Mouse (Mus musculus): ENCODE measurements at regions not wholly inside any gene's neighbourhood (a gene's known extent, or its start where the extent isn't known, plus 50 kb on each side); places are given as distances from the start of the nearest gene placed in this dataset.

DNA sequence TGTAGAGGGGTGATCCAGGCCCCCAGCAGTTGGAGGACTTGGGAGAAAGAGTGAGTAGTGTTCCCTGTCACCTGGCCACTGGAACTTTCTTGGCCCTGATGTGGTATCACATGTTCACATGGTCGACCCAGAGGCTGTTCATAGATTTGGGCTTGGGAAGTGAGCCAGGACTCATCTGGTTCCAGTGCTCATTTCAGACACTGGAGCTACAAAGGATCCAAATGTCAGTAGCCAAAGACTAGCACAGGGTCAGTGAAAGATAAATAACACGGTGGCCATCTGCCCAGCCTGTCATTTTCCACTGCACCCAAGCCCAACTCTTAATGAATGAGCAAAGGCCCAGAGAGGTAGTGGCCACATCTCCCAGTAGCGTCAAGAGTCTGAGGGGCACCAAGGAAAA is 59.1 kb upstream of the Aldh1b1 start:
- Histone ChIP-seq H3K79me3 (ENCODE audit: low read depth) (no peaks in the 10 kb centered on the region), H3ac (ENCODE audit: control insufficient read depth, insufficient read length, low read depth) (no peak overlapping the region), H3K4me3 (ENCODE audit: insufficient read depth, poor library complexity, severe bottlenecking) (no peak overlapping the region), H3K27me3 (ENCODE audit: control insufficient read depth, insufficient read depth, insufficient read length) (peaks cover 71% of the 10 kb centered on the region), H3K79me2 (ENCODE audit: control insufficient read depth, insufficient read depth) (no peaks in the 10 kb centered on the region), H3K36me3 (ENCODE audit: control insufficient read depth, insufficient read depth) (no peaks in the 10 kb centered on the region)
- TF ChIP-seq CTCF (IDR thresholded peaks at IDR 0.05; ENCODE audit: control insufficient read depth, insufficient read depth, insufficient read length), result no peak
- TF ChIP-seq MAX (IDR thresholded peaks at IDR 0.05), result no peak
- TF ChIP-seq USF1 (IDR thresholded peaks at IDR 0.05; ENCODE audit: low read depth), result no peak

DNA sequence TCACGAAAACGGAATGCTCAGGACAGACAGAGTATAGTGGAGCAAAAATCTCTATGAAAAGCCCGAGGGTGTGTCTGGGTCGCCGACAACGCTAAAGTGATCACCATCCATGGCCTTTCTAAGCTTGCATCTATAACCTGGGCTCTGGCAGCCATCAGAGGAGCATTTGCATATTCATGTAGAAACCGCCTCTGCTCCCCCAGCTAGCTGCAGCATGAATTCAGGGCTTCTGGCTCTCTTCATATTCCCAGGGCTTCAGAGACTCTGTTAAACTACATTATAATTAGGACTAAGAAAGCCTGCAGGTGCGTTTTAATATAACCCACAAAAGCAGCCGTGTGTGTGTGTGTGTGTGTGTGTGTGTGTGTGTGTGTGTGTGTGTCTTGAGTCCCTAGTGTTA is 59.7 kb upstream of the Aldh1b1 start:
- no peak overlapping the region for H3ac ChIP-seq (ENCODE audit: control insufficient read depth, insufficient read length, low read depth)
- no peaks in the 10 kb centered on the region for H3K36me3 ChIP-seq (ENCODE audit: control insufficient read depth, insufficient read depth)
- no peaks in the 10 kb centered on the region for H3K79me2 ChIP-seq (ENCODE audit: control insufficient read depth, insufficient read depth)
- H3K4me3 ChIP-seq (ENCODE audit: insufficient read depth, poor library complexity, severe bottlenecking), result no peak overlapping the region
- peaks cover 71% of the 10 kb centered on the region for H3K27me3 ChIP-seq (ENCODE audit: control insufficient read depth, insufficient read depth, insufficient read length)
- TF ChIP-seq MAX (IDR thresholded peaks at IDR 0.05), result no peak
- H3K79me3 ChIP-seq (ENCODE audit: low read depth), result no peaks in the 10 kb centered on the region

DNA sequence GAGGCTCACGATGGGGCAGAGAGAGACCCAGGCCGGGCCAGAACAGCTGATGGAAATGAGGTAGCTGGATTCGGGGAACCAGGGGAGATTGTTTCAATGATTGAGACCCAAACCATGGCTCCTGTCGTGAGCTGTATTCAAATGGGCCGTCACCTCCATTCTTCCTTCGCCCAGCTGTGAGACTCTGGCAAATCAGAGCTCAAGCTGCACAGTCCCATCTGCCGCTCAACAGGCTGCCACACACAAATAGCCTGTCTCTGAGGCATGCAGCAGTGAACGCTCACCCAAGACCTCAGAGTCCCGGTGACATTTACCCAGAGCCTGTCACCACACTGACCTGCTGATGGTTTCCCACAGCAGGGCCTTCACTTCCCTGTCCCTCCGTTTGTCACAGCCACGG is 60.1 kb upstream of the Aldh1b1 start:
- Histone ChIP-seq H3K4me3 (ENCODE audit: insufficient read depth, poor library complexity, severe bottlenecking) (no peak overlapping the region), H3K27me3 (ENCODE audit: control insufficient read depth, insufficient read depth, insufficient read length) (peaks cover 71% of the 10 kb centered on the region), H3K36me3 (ENCODE audit: control insufficient read depth, insufficient read depth) (no peaks in the 10 kb centered on the region), H3K79me3 (ENCODE audit: low read depth) (no peaks in the 10 kb centered on the region), H3ac (ENCODE audit: control insufficient read depth, insufficient read length, low read depth) (no peak overlapping the region), H3K79me2 (ENCODE audit: control insufficient read depth, insufficient read depth) (no peaks in the 10 kb centered on the region)
- TF ChIP-seq CEBPB (IDR thresholded peaks at IDR 0.05; ENCODE audit: low read depth) (no peak), MYOG (IDR thresholded peaks at IDR 0.05; ENCODE audit: control insufficient read depth, extremely low read depth, insufficient read length) (no peak), USF1 (IDR thresholded peaks at IDR 0.05; ENCODE audit: low read depth) (no peak), FOSL1 (IDR thresholded peaks at IDR 0.05; ENCODE audit: insufficient read depth, low read length, poor library complexity, severe bottlenecking) (no peak), CTCF (IDR thresholded peaks at IDR 0.05; ENCODE audit: control insufficient read depth, insufficient read depth, insufficient read length) (no peak), MYOD1 (IDR thresholded peaks at IDR 0.05; ENCODE audit: control insufficient read depth, insufficient read length, low read depth) (no peak), MAX (IDR thresholded peaks at IDR 0.05) (no peak)

DNA sequence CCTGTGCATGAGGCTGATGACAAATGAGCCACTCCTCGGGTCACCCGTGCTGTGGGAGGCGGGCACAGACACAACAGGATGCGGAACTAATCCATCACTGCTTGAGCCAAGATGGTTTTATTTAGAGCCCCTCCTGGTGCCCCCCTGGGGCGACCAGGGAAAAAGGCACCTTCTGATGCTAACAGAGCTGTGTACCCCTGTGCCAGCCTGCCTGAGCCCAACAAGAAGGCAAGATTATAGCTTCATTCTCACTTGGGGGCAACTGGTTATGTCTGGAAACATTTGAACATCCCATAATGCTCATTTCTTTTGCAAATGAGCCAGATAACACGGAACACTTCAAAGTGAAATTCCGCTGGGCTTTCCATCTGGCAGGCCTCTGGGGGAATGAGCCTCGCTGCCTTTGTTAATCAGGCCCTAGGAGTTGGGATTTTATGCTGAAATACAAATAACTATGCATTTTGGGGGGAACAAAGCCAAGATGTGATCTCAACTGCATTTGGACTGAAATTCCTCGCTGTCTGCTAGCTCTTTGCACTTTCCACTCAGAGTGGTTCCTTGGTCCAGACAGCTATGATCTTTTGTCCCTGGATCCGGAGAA is 62.5 kb upstream of the Aldh1b1 start:
- Histone ChIP-seq H3K4me3 (ENCODE audit: insufficient read depth, poor library complexity, severe bottlenecking) (no peak overlapping the region), H3K79me3 (ENCODE audit: low read depth) (no peaks in the 10 kb centered on the region), H3ac (ENCODE audit: control insufficient read depth, insufficient read length, low read depth) (no peak overlapping the region), H3K79me2 (ENCODE audit: control insufficient read depth, insufficient read depth) (no peaks in the 10 kb centered on the region), H3K27me3 (ENCODE audit: control insufficient read depth, insufficient read depth, insufficient read length) (peaks cover 54% of the 10 kb centered on the region), H3K36me3 (ENCODE audit: control insufficient read depth, insufficient read depth) (no peaks in the 10 kb centered on the region)
- TF ChIP-seq FOSL1 (IDR thresholded peaks at IDR 0.05; ENCODE audit: insufficient read depth, low read length, poor library complexity, severe bottlenecking), result no peak

DNA sequence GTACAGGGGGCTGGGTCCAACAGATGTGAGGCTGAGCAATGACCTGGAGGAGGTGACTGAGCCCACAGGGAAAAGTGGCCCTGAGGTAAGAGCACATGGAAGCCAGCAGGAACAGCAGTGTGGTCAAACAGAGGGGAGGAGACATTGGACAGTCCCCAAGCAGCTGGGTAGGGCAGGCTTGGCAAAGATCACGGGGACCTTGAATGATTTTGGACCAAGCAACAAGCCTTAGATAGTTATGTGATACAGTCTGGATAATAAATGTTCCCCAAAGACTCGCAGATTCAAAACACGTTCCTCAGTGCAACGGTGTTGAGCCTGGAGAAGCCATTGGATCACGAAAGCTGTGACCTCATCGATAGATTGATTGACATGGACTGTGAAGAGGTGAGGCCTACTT is 64.8 kb upstream of the Aldh1b1 start:
- no peak overlapping the region for H3ac ChIP-seq (ENCODE audit: control insufficient read depth, insufficient read length, low read depth)
- peaks cover 43% of the 10 kb centered on the region for H3K27me3 ChIP-seq (ENCODE audit: control insufficient read depth, insufficient read depth, insufficient read length)
- H3K36me3 ChIP-seq (ENCODE audit: control insufficient read depth, insufficient read depth), result no peaks in the 10 kb centered on the region
- no peak overlapping the region for H3K4me3 ChIP-seq (ENCODE audit: insufficient read depth, poor library complexity, severe bottlenecking)
- no peaks in the 10 kb centered on the region for H3K79me3 ChIP-seq (ENCODE audit: low read depth)
- no peaks in the 10 kb centered on the region for H3K79me2 ChIP-seq (ENCODE audit: control insufficient read depth, insufficient read depth)
- no peak for TF ChIP-seq CTCF (IDR thresholded peaks at IDR 0.05; ENCODE audit: control insufficient read depth, insufficient read depth, insufficient read length)
- no peak for TF ChIP-seq USF1 (IDR thresholded peaks at IDR 0.05; ENCODE audit: low read depth)
- TF ChIP-seq CEBPB (IDR thresholded peaks at IDR 0.05; ENCODE audit: low read depth), result no peak
- TF ChIP-seq MYOG (IDR thresholded peaks at IDR 0.05; ENCODE audit: control insufficient read depth, extremely low read depth, insufficient read length), result no peak
- no peak for TF ChIP-seq FOSL1 (IDR thresholded peaks at IDR 0.05; ENCODE audit: insufficient read depth, low read length, poor library complexity, severe bottlenecking)
- no peak for TF ChIP-seq MYOD1 (IDR thresholded peaks at IDR 0.05; ENCODE audit: control insufficient read depth, insufficient read length, low read depth)
- no peak for TF ChIP-seq MAX (IDR thresholded peaks at IDR 0.05)

DNA sequence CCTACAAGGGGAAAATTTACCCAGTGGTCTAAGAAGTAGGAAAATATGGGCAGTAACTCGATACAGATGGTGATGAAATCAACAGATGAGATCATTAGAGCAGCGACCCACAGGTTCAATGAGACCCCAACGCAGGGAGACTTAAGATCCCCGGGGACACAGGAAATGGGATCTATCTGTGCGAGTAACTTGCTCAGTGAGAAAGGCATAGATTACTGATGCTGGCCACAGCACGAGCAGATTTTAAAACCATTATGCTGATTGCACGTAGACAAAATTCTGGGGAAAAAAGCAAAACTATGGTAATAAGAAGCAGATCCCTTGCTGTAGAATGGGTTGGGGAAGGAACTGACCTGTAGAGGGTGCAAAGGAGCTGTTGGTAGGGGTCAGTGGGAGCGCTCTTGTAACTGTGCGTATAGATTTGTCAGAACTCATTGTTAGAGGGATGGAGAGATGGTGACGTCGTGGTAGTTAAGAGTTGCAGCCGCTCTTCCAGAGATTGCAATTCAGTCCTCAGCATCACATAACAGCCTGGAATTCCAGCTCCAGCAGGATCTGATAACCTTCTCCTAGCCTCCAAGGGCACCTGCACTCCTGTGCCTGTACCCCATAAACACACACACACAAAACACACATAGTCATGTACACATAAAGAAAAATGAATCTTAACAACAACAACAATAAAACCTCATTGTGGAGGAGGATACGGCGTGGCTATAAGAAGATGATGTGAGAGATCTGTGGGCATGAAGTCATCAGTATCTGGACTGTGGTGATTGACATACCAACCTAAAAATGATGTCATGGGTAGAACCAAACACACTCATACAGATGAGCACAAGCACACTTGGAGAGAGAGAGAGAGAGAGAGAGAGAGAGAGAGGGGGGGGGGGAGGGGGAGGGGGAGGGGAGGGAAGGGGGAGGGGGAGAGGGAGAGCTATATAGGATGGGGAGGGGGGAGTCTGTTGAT is 67.7 kb upstream of the Aldh1b1 start:
- Histone ChIP-seq H3K36me3 (ENCODE audit: control insufficient read depth, insufficient read depth) (no peaks in the 10 kb centered on the region), H3K79me2 (ENCODE audit: control insufficient read depth, insufficient read depth) (no peaks in the 10 kb centered on the region), H3K27me3 (ENCODE audit: control insufficient read depth, insufficient read depth, insufficient read length) (peaks cover 36% of the 10 kb centered on the region), H3ac (ENCODE audit: control insufficient read depth, insufficient read length, low read depth) (no peak overlapping the region), H3K4me3 (ENCODE audit: insufficient read depth, poor library complexity, severe bottlenecking) (no peak overlapping the region), H3K79me3 (ENCODE audit: low read depth) (no peaks in the 10 kb centered on the region)
- no peak for TF ChIP-seq MYOD1 (IDR thresholded peaks at IDR 0.05; ENCODE audit: control insufficient read depth, insufficient read length, low read depth)
